Mouse (Mus musculus): ENCODE data around the gene Vangl1. TPM values are rescaled to one million over a fixed set of nuclear protein-coding genes. Genes with fewer than 3 reads are reported as not detected.
A peak's percentile ranks its signal among the peaks of the same experiment; 100 is the strongest.

Vangl1 gene
- total and polyA plus RNA-seq, 2 experiments from 2014 or later = 7.1 to 16.8 TPM

DNA sequence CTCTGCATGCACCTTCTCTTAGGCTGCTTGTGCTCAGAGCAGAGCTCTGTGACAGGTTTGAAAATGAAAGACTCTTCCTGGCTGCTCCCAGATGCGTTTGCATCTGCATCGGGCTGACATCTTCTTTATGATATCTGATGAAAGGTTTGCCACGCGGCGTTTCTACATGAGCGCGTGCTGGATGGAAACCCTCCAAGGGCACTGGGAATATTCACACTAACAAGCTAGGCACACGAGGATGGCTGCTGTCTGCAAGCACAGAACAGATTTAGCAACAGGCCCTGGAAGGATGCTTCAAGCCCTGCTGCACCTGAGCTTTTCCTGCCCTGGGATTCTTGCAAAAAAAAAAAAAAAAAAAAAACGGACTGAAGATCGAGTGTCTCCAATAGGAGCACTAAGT is 67.3 kb downstream of the Vangl1 start:
- no peak overlapping the region for H3K4me3 ChIP-seq (ENCODE audit: low read depth, low read length)
- no peaks in the 10 kb centered on the region for H3K4me1 ChIP-seq (ENCODE audit: insufficient read depth, low read length)
- H3K36me3 ChIP-seq (ENCODE audit: insufficient read depth, low read length) = no peaks in the 10 kb centered on the region
- no peak overlapping the region for H3K9ac ChIP-seq (replicated peaks; ENCODE audit: low read length, poor library complexity, severe bottlenecking)
- no peak for TF ChIP-seq CTCF (IDR thresholded peaks at IDR 0.05)
- H3K4me2 ChIP-seq (ENCODE audit: low read depth, low read length, poor library complexity, severe bottlenecking) = no peak overlapping the region
- DNase-seq (ENCODE audit: low spot score) (peak; percentile 37), ATAC-seq (ENCODE audit: low FRiP score) (peak; percentile 44)
- H3K9me3 ChIP-seq (ENCODE audit: low read length) = no peaks in the 10 kb centered on the region
- no peaks in the 10 kb centered on the region for H3K27me3 ChIP-seq (ENCODE audit: insufficient read depth, low read length)
- peak overlapping the region; percentile 47; the same call in 1 of the 2 replicates for H3K27ac ChIP-seq (ENCODE audit: low read depth, low read length)
- 49% methylated on average over 10 of the region's 10 CpGs for WGBS

DNA sequence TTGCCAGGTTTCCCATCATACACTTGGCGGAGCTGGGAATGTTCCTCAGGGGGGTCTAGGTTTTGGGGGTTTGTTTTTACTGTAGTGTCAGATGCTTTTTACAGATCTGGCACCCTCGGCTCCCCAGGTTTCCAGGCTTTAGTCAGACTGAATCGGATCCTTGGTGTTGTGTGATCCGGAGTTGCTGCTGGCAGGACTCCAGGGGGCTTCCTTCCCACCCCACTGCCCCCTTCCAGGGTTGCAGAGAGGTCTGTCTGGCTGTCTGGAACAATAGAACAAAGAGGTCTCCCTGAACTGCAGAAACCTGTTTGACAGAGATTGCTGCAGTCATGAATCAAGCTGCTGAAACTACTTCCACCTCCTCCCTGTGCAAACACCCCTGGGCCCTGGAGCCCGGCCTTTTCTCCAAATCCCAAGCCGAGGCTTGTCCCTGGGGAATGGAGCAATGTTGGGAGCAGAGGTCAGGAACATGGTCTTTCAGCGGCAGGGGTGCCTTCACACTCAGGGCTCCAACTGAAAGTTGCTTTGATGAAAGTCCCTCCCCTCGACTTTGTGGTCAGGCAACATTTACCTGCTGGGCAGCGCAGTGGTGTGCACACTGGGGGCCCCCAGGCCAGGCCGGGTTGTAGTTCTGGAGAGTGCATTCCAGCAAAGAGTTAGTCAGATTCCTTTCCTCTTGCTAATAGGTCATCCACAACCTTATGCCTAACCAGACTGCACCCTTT is 68.9 kb downstream of the Vangl1 start:
- no peak for ATAC-seq (ENCODE audit: low FRiP score)
- TF ChIP-seq CTCF (IDR thresholded peaks at IDR 0.05) = no peak
- no peaks in the 10 kb centered on the region for H3K36me3 ChIP-seq (ENCODE audit: insufficient read depth, low read length)
- no peak overlapping the region for H3K4me3 ChIP-seq (ENCODE audit: low read depth, low read length)
- no peaks in the 10 kb centered on the region for H3K9me3 ChIP-seq (ENCODE audit: low read length)
- no peak overlapping the region for H3K27ac ChIP-seq (ENCODE audit: low read depth, low read length)
- H3K4me2 ChIP-seq (ENCODE audit: low read depth, low read length, poor library complexity, severe bottlenecking) = no peak overlapping the region
- 27% methylated on average over 10 of the region's 10 CpGs for WGBS
- DNase-seq (ENCODE audit: low spot score) = no peak
- H3K27me3 ChIP-seq (ENCODE audit: insufficient read depth, low read length) = no peaks in the 10 kb centered on the region
- H3K4me1 ChIP-seq (ENCODE audit: insufficient read depth, low read length) = no peaks in the 10 kb centered on the region
- H3K9ac ChIP-seq (replicated peaks; ENCODE audit: low read length, poor library complexity, severe bottlenecking) = no peak overlapping the region

DNA sequence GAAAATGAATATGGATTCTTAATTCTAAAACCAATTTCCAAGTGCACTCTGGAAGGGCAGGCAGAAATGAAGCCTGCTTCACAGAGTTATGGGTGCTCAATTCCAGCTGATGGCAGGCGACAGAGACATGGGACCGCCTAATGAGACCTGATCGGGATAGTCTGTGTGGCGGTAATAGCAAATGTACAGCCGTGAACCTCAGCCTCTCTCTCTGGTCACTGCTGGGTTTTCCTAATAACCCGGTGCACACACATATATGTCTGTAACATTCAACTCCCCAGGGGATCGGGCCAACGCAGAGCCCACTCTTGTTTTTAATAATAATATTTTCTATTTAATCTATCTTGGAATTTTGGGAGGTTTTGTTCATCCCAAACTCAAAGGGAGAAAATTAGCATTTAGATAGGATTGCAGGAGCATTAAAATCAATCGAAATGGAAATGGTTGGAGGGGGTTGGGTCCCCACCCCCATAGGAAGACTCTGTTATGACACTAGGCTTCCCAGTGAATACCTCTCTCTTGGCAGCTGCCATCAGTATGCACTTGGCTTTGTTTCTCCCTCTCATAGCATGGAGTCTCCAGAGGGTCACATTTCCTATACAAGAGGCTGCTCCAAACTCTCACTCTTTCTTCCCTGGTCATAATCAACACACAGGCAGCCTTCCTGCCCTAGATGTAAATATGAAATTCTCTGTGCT is 72.7 kb downstream of the Vangl1 start:
- no peaks in the 10 kb centered on the region for H3K9me3 ChIP-seq (ENCODE audit: low read length)
- H3K4me2 ChIP-seq (ENCODE audit: low read depth, low read length, poor library complexity, severe bottlenecking) = no peak overlapping the region
- no peak overlapping the region for H3K4me3 ChIP-seq (ENCODE audit: low read depth, low read length)
- WGBS = 71% methylated on average over 9 of the region's 9 CpGs
- TF ChIP-seq CTCF (IDR thresholded peaks at IDR 0.05) = no peak
- no peaks in the 10 kb centered on the region for H3K27me3 ChIP-seq (ENCODE audit: insufficient read depth, low read length)
- H3K9ac ChIP-seq (replicated peaks; ENCODE audit: low read length, poor library complexity, severe bottlenecking) = no peak overlapping the region
- DNase-seq (ENCODE audit: low spot score) = no peak
- no peaks in the 10 kb centered on the region for H3K4me1 ChIP-seq (ENCODE audit: insufficient read depth, low read length)
- H3K36me3 ChIP-seq (ENCODE audit: insufficient read depth, low read length) = no peaks in the 10 kb centered on the region
- ATAC-seq (ENCODE audit: low FRiP score) = peak; percentile 61
- 0 out of 2 replicates have a peak overlapping the region, but pooled peaks have one; percentile 43 for H3K27ac ChIP-seq (ENCODE audit: low read depth, low read length)

GRCm38 (mm10) chr3:102130478-102130877 is 74.0 kb downstream of the Vangl1 start:
- TF ChIP-seq CTCF (IDR thresholded peaks at IDR 0.05) = peak; percentile 39
- 65% methylated on average over 6 of the region's 6 CpGs for WGBS
- DNase-seq (ENCODE audit: low spot score) = no peak

DNA sequence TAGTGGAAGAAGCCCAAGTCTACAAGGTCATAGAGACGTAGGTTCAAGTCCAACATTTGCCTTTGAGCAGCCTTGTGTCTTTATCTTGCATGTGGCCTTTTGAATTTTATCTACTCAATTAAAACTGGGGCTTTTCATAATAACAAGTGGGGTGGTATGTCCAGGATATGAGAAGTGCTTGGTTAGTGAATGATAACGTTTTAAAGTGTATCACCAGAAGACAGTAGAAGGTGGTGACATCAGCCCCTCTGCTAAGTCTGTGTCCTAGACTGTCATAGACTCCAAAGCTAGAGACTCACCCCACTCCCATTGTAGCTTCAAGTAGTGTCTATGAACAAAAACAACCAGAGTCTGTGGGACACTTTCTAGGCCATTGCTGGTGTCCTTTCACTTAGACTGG is 76.3 kb downstream of the Vangl1 start:
- Histone ChIP-seq H3K27ac (ENCODE audit: low read depth, low read length) (no peak overlapping the region), H3K4me1 (ENCODE audit: insufficient read depth, low read length) (no peaks in the 10 kb centered on the region), H3K4me3 (ENCODE audit: low read depth, low read length) (no peak overlapping the region), H3K9ac (replicated peaks; ENCODE audit: low read length, poor library complexity, severe bottlenecking) (no peak overlapping the region), H3K9me3 (ENCODE audit: low read length) (no peaks in the 10 kb centered on the region), H3K4me2 (ENCODE audit: low read depth, low read length, poor library complexity, severe bottlenecking) (no peak overlapping the region), H3K36me3 (ENCODE audit: insufficient read depth, low read length) (no peaks in the 10 kb centered on the region), H3K27me3 (ENCODE audit: insufficient read depth, low read length) (no peaks in the 10 kb centered on the region)
- DNase-seq (ENCODE audit: low spot score) (no peak), ATAC-seq (ENCODE audit: low FRiP score) (no peak)
- 90% methylated on average over 2 of the region's 2 CpGs for WGBS
- no peak for TF ChIP-seq CTCF (IDR thresholded peaks at IDR 0.05)

More at GRCm38 (mm10) chr3:102130478-102130877, 74.0 kb downstream of the Vangl1 start:
- H3K9ac ChIP-seq (replicated peaks; ENCODE audit: low read length, poor library complexity, severe bottlenecking) = no peak overlapping the region
- no peak overlapping the region for H3K27ac ChIP-seq (ENCODE audit: low read depth, low read length)
- H3K4me3 ChIP-seq (ENCODE audit: low read depth, low read length) = no peak overlapping the region
- ATAC-seq (ENCODE audit: low FRiP score) = no peak
- H3K36me3 ChIP-seq (ENCODE audit: insufficient read depth, low read length) = no peaks in the 10 kb centered on the region
- H3K4me2 ChIP-seq (ENCODE audit: low read depth, low read length, poor library complexity, severe bottlenecking) = no peak overlapping the region
- no peaks in the 10 kb centered on the region for H3K4me1 ChIP-seq (ENCODE audit: insufficient read depth, low read length)
- H3K9me3 ChIP-seq (ENCODE audit: low read length) = no peaks in the 10 kb centered on the region
- no peaks in the 10 kb centered on the region for H3K27me3 ChIP-seq (ENCODE audit: insufficient read depth, low read length)

DNA sequence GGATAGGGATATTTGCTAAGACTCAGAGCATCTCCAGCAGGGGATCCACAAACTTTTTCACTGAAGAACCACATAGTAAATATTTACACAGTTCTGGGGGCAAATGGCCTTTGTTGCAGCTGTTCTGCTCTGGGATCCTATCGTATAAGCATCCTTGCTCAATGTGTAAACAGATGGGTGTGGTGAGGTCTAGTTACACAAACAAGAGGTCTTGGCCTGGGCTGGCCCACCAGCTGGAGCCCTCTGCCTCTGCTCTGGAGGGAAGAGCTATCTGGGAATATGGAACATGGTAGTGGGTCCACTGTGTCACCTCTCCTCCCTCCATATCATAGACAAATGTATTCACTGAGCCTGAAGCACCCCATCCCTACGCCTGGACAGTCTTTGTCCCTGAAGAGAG is 77.4 kb downstream of the Vangl1 start:
- Histone ChIP-seq H3K4me2 (ENCODE audit: low read depth, low read length, poor library complexity, severe bottlenecking) (no peak overlapping the region), H3K4me1 (ENCODE audit: insufficient read depth, low read length) (no peaks in the 10 kb centered on the region), H3K27ac (ENCODE audit: low read depth, low read length) (no peak overlapping the region), H3K9ac (replicated peaks; ENCODE audit: low read length, poor library complexity, severe bottlenecking) (no peak overlapping the region), H3K4me3 (ENCODE audit: low read depth, low read length) (no peak overlapping the region), H3K36me3 (ENCODE audit: insufficient read depth, low read length) (no peaks in the 10 kb centered on the region), H3K27me3 (ENCODE audit: insufficient read depth, low read length) (no peaks in the 10 kb centered on the region), H3K9me3 (ENCODE audit: low read length) (no peaks in the 10 kb centered on the region)
- ATAC-seq (ENCODE audit: low FRiP score) (no peak), DNase-seq (ENCODE audit: low spot score) (no peak)
- no peak for TF ChIP-seq CTCF (IDR thresholded peaks at IDR 0.05)
- WGBS = 88% methylated on average over 2 of the region's 2 CpGs

All from midbrain, postnatal 0 days (tissue).